Mouse (Mus musculus) neural tube, embryonic 15.5 days (tissue): Measurements from ENCODE around the gene Grb7. TPM values are rescaled to one million over a fixed set of nuclear protein-coding genes. Genes with fewer than 3 reads are reported as not detected.

Source experiments
- ATAC-seq: fragments of 200-750 bp; cut with Nextera tagmentation; 2 replicates; pipeline ENCODE4 v1.8.0; 2017; ENCODE audit warnings: mild to moderate bottlenecking, moderate TSS enrichment, moderate library complexity; ENCODE audit not compliant: low FRiP score
- H3K27ac ChIP-seq: fragments of 300-500 bp; sonication (generic); replicated peaks from 2 replicates; pipeline ENCODE4 v1.5.1; 2015; ENCODE audit warnings: mild to moderate bottlenecking, inconsistent platforms
- H3K27me3 ChIP-seq: fragments of 300-500 bp; sonication (generic); replicated peaks from 2 replicates; pipeline ENCODE4 v1.6.1; 2015; ENCODE audit warnings: inconsistent platforms
- H3K36me3 ChIP-seq: fragments of 300-500 bp; sonication (generic); 2 replicates; pipeline ENCODE4 v1.6.1; 2015; ENCODE audit warnings: inconsistent platforms
- H3K4me1 ChIP-seq: fragments of 300-500 bp; sonication (generic); 2 replicates; pipeline ENCODE4 v1.6.1; 2015; ENCODE audit warnings: inconsistent platforms
- H3K4me2 ChIP-seq: fragments of 300-500 bp; sonication (generic); 2 replicates; pipeline ENCODE4 v1.6.1; 2015; ENCODE audit warnings: inconsistent platforms, mild to moderate bottlenecking, moderate library complexity
- H3K4me3 ChIP-seq: fragments of 300-500 bp; sonication (generic); replicated peaks from 2 replicates; pipeline ENCODE4 v1.5.1; 2015; ENCODE audit warnings: mild to moderate bottlenecking, inconsistent platforms
- H3K9ac ChIP-seq: fragments of 300-500 bp; sonication (generic); replicated peaks from 2 replicates; pipeline ENCODE4 v1.6.1; 2015; ENCODE audit warnings: mild to moderate bottlenecking, inconsistent platforms
- H3K9me3 ChIP-seq: fragments of 300-500 bp; sonication (generic); replicated peaks from 2 replicates; pipeline ENCODE4 v1.6.1; 2016; ENCODE audit warnings: inconsistent platforms
- WGBS: fragments of 180-500 bp; shearing (Covaris S2); methylation state at CpG from one replicate; pipeline ENCODE4 v1.1.7; 2015; ENCODE audit warnings: mixed read lengths; 5-methylcytosine and 5-hydroxymethylcytosine counted together
- polyA plus RNA-seq: library from polyadenylated mRNA; unstranded; fragments of >200 nt; fragmentation: Nextera tagmentation; extraction: Ambion mirVana; gene quantifications from 2 replicates; pipeline ENCODE4 v1.2.1, GENCODE M21; 2015

Gene Grb7
- polyA plus RNA-seq, 1 experiment from 2014 or later = 1.1 TPM

GRCm38 (mm10) chr11:98458121-98458990 is 12.2 kb downstream of the Grb7 start:
- ATAC-seq = peak; percentile 13; the same call in 1 of the 2 replicates
- H3K4me1 ChIP-seq = peaks cover 10% of the 10 kb centered on the region
- H3K36me3 ChIP-seq = no peaks in the 10 kb centered on the region
- WGBS = 3% methylated on average over 28 of the region's 30 CpGs
- H3K9ac ChIP-seq = peak overlapping the region; percentile 60
- no peak overlapping the region for H3K27ac ChIP-seq
- H3K4me2 ChIP-seq = peak overlapping the region; percentile 75
- H3K27me3 ChIP-seq = peaks cover 35% of the 10 kb centered on the region
- no peaks in the 10 kb centered on the region for H3K9me3 ChIP-seq
- H3K4me3 ChIP-seq = peak overlapping the region; percentile 49

GRCm38 (mm10) chr11:98459071-98459741 is 13.0 kb downstream of the Grb7 start:
- Histone ChIP-seq H3K27me3 (peaks cover 38% of the 10 kb centered on the region), H3K9me3 (no peaks in the 10 kb centered on the region), H3K4me1 (peaks cover 10% of the 10 kb centered on the region), H3K4me3 (no peak overlapping the region), H3K4me2 (no peak overlapping the region), H3K27ac (no peak overlapping the region), H3K36me3 (no peaks in the 10 kb centered on the region), H3K9ac (no peak overlapping the region)
- ATAC-seq = no peak
- WGBS = 22% methylated on average over 11 of the region's 11 CpGs

GRCm38 (mm10) chr11:98459860-98460259 is 13.7 kb downstream of the Grb7 start:
- peaks cover 10% of the 10 kb centered on the region for H3K4me1 ChIP-seq
- no peak for ATAC-seq
- H3K4me3 ChIP-seq = no peak overlapping the region
- H3K9me3 ChIP-seq = no peaks in the 10 kb centered on the region
- H3K4me2 ChIP-seq = no peak overlapping the region
- no peak overlapping the region for H3K9ac ChIP-seq
- peaks cover 38% of the 10 kb centered on the region for H3K27me3 ChIP-seq
- 82% methylated on average over 9 of the region's 9 CpGs for WGBS
- H3K36me3 ChIP-seq = no peaks in the 10 kb centered on the region
- H3K27ac ChIP-seq = no peak overlapping the region

- Histone ChIP-seq H3K4me1 (peaks cover 10% of the 10 kb centered on the region), H3K27me3 (peaks cover 38% of the 10 kb centered on the region), H3K9ac (no peak overlapping the region), H3K27ac (no peak overlapping the region), H3K4me2 (no peak overlapping the region), H3K36me3 (no peaks in the 10 kb centered on the region), H3K9me3 (no peaks in the 10 kb centered on the region), H3K4me3 (no peak overlapping the region)
- ATAC-seq = no peak
- 56% methylated on average over 6 of the region's 6 CpGs for WGBS
Observed at GRCm38 (mm10) chr11:98461109-98461720, 15.0 kb downstream of the Grb7 start.

GRCm38 (mm10) chr11:98462255-98462654 is 16.1 kb downstream of the Grb7 start:
- Histone ChIP-seq H3K9me3 (no peaks in the 10 kb centered on the region), H3K36me3 (no peaks in the 10 kb centered on the region), H3K4me2 (no peak overlapping the region), H3K4me1 (peaks cover 6% of the 10 kb centered on the region; the same call in 1 of the 2 replicates), H3K27ac (no peak overlapping the region), H3K4me3 (no peak overlapping the region), H3K27me3 (peaks cover 38% of the 10 kb centered on the region), H3K9ac (no peak overlapping the region)
- ATAC-seq = no peak
- WGBS = 94% methylated on average over 6 of the region's 6 CpGs

GRCm38 (mm10) chr11:98463911-98464310 is 17.7 kb downstream of the Grb7 start:
- no peaks in the 10 kb centered on the region for H3K9me3 ChIP-seq
- WGBS = 92% methylated on average over 9 of the region's 9 CpGs

GRCm38 (mm10) chr11:98464516-98464915 is 18.3 kb downstream of the Grb7 start:
- H3K4me3 ChIP-seq = no peak overlapping the region
- no peak overlapping the region for H3K27ac ChIP-seq
- WGBS = 86% methylated on average over 6 of the region's 6 CpGs
- no peaks in the 10 kb centered on the region for H3K36me3 ChIP-seq
- H3K9me3 ChIP-seq = no peaks in the 10 kb centered on the region
- H3K27me3 ChIP-seq = peaks cover 31% of the 10 kb centered on the region
- H3K4me1 ChIP-seq = no peaks in the 10 kb centered on the region
- no peak overlapping the region for H3K4me2 ChIP-seq
- ATAC-seq = no peak
- H3K9ac ChIP-seq = no peak overlapping the region

More at GRCm38 (mm10) chr11:98463911-98464310, 17.7 kb downstream of the Grb7 start:
- ATAC-seq = no peak
- Histone ChIP-seq H3K4me3 (no peak overlapping the region), H3K36me3 (no peaks in the 10 kb centered on the region), H3K9ac (no peak overlapping the region), H3K4me1 (no peaks in the 10 kb centered on the region), H3K27me3 (peaks cover 37% of the 10 kb centered on the region), H3K4me2 (no peak overlapping the region), H3K27ac (no peak overlapping the region)

GRCm38 (mm10) chr11:98469761-98470714 is 23.8 kb downstream of the Grb7 start:
- no peak overlapping the region for H3K4me3 ChIP-seq
- ATAC-seq = no peak
- H3K9ac ChIP-seq = no peak overlapping the region
- H3K36me3 ChIP-seq = no peaks in the 10 kb centered on the region
- H3K9me3 ChIP-seq = no peaks in the 10 kb centered on the region
- no peaks in the 10 kb centered on the region for H3K4me1 ChIP-seq
- no peak overlapping the region for H3K4me2 ChIP-seq
- 84% methylated on average over 22 of the region's 22 CpGs for WGBS
- no peak overlapping the region for H3K27ac ChIP-seq
- H3K27me3 ChIP-seq = 0 out of 2 replicates have a peak, but pooled peaks cover 3% of the 10 kb centered on the region

GRCm38 (mm10) chr11:98470795-98471194 is 24.6 kb downstream of the Grb7 start:
- H3K4me1 ChIP-seq = no peaks in the 10 kb centered on the region
- H3K9me3 ChIP-seq = no peaks in the 10 kb centered on the region
- no peak overlapping the region for H3K9ac ChIP-seq
- no peak overlapping the region for H3K4me2 ChIP-seq
- 77% methylated on average over 6 of the region's 6 CpGs for WGBS
- no peak overlapping the region for H3K27ac ChIP-seq
- 0 out of 2 replicates have a peak, but pooled peaks cover 3% of the 10 kb centered on the region for H3K27me3 ChIP-seq
- no peaks in the 10 kb centered on the region for H3K36me3 ChIP-seq
- no peak for ATAC-seq
- no peak overlapping the region for H3K4me3 ChIP-seq

GRCm38 (mm10) chr11:98472696-98473095 is 26.5 kb downstream of the Grb7 start:
- 37% methylated on average over 4 of the region's 4 CpGs for WGBS
- H3K9me3 ChIP-seq = no peaks in the 10 kb centered on the region
- no peak for ATAC-seq

More at GRCm38 (mm10) chr11:98472696-98473095, 26.5 kb downstream of the Grb7 start:
- Histone ChIP-seq H3K27me3 (0 out of 2 replicates have a peak, but pooled peaks cover under 1% of the 10 kb centered on the region), H3K4me2 (no peak overlapping the region), H3K9ac (no peak overlapping the region), H3K4me1 (no peaks in the 10 kb centered on the region), H3K4me3 (no peak overlapping the region), H3K27ac (no peak overlapping the region), H3K36me3 (no peaks in the 10 kb centered on the region)
